Mouse (Mus musculus) heart, embryonic 16.5 days (tissue): ENCODE data around the gene Gse1. TPM values are rescaled to one million over a fixed set of nuclear protein-coding genes. Genes with fewer than 3 reads are reported as not detected.

Experiments used
- ATAC-seq: fragments of 200-750 bp; cut with Nextera tagmentation; replicated peaks from 2 replicates; pipeline ENCODE4 v1.8.0; 2017; ENCODE audit warnings: moderate number of reproducible peaks; ENCODE audit not compliant: insufficient read depth, low FRiP score; ENCODE audit errors: extremely low read depth
- H3K27ac ChIP-seq: fragments of 300-500 bp; sonication (generic); 2 replicates; pipeline ENCODE4 v1.5.1; 2014; ENCODE audit warnings: mild to moderate bottlenecking, low read length, control low read depth, moderate library complexity
- H3K27me3 ChIP-seq: fragments of 300-500 bp; sonication (generic); 2 replicates; pipeline ENCODE4 v1.6.1; 2014; ENCODE audit warnings: low read length, mixed read lengths; ENCODE audit not compliant: control insufficient read depth, insufficient read depth
- H3K36me3 ChIP-seq: fragments of 300-500 bp; sonication (generic); 2 replicates; pipeline ENCODE4 v1.6.1; 2014; ENCODE audit not compliant: control insufficient read depth, insufficient read depth
- H3K4me1 ChIP-seq: fragments of 300-500 bp; sonication (generic); 2 replicates; pipeline ENCODE4 v1.6.1; 2014; ENCODE audit warnings: low read length, mixed read lengths; ENCODE audit not compliant: control insufficient read depth, insufficient read depth
- H3K4me2 ChIP-seq: fragments of 300-500 bp; sonication (generic); 2 replicates; pipeline ENCODE4 v1.6.1; 2014; ENCODE audit warnings: low read depth, mild to moderate bottlenecking, control low read depth, low read length
- H3K4me3 ChIP-seq: fragments of 300-500 bp; sonication (generic); 2 replicates; pipeline ENCODE4 v1.5.1; 2014; ENCODE audit warnings: mild to moderate bottlenecking, control low read depth, low read length
- H3K9ac ChIP-seq: fragments of 300-500 bp; sonication (generic); 2 replicates; pipeline ENCODE4 v1.6.1; 2014; ENCODE audit warnings: low read length, control low read depth
- H3K9me3 ChIP-seq: fragments of 300-500 bp; sonication (generic); replicated peaks from 2 replicates; pipeline ENCODE4 v1.6.1; 2016; ENCODE audit warnings: low read length; ENCODE audit not compliant: control insufficient read depth
- WGBS: fragments of 180-500 bp; shearing (Covaris S2); extraction: QIAGEN DNeasy Blood & Tissue Kit; methylation state at CpG from one replicate; pipeline ENCODE4 v1.1.7; 2014; 5-methylcytosine and 5-hydroxymethylcytosine counted together
- polyA plus RNA-seq: library from polyadenylated mRNA; unstranded; fragments of >200 nt; fragmentation: Nextera tagmentation; extraction: Ambion mirVana; gene quantifications from 2 replicates; pipeline ENCODE4 v1.2.1, GENCODE M21; 2015

Gse1 gene
- polyA plus RNA-seq, 1 experiment from 2014 or later: 7.7 TPM

GRCm38 (mm10) chr8:120428492-120428891 is 200.2 kb downstream of the Gse1 start:
- Histone ChIP-seq H3K27me3 (no peaks in the 10 kb centered on the region), H3K4me1 (peaks cover 30% of the 10 kb centered on the region), H3K27ac (no peak overlapping the region), H3K9me3 (no peaks in the 10 kb centered on the region), H3K4me3 (no peak overlapping the region), H3K36me3 (no peaks in the 10 kb centered on the region), H3K4me2 (no peak overlapping the region), H3K9ac (no peak overlapping the region)
- ATAC-seq: no peak
- 82% methylated on average over 5 of the region's 5 CpGs for WGBS

GRCm38 (mm10) chr8:120429116-120429515 is 200.9 kb downstream of the Gse1 start:
- H3K4me2 ChIP-seq: no peak overlapping the region
- no peaks in the 10 kb centered on the region for H3K27me3 ChIP-seq
- H3K27ac ChIP-seq: no peak overlapping the region
- no peak overlapping the region for H3K9ac ChIP-seq
- H3K4me3 ChIP-seq: no peak overlapping the region
- no peak for ATAC-seq
- peaks cover 30% of the 10 kb centered on the region for H3K4me1 ChIP-seq
- H3K36me3 ChIP-seq: no peaks in the 10 kb centered on the region
- WGBS: 100% methylated on average over 1 of the region's 1 CpGs
- H3K9me3 ChIP-seq: peaks cover 3% of the 10 kb centered on the region

- peaks cover 13% of the 10 kb centered on the region for H3K4me1 ChIP-seq
- no peaks in the 10 kb centered on the region for H3K27me3 ChIP-seq
- H3K9ac ChIP-seq: no peak overlapping the region
- ATAC-seq: no peak
- no peak overlapping the region for H3K27ac ChIP-seq
- no peak overlapping the region for H3K4me2 ChIP-seq
- no peak overlapping the region for H3K4me3 ChIP-seq
- 84% methylated on average over 12 of the region's 12 CpGs for WGBS
- no peaks in the 10 kb centered on the region for H3K36me3 ChIP-seq
- peaks cover 3% of the 10 kb centered on the region for H3K9me3 ChIP-seq
Observed at GRCm38 (mm10) chr8:120431042-120431441, 202.8 kb downstream of the Gse1 start.

- H3K27ac ChIP-seq: no peak overlapping the region
- 71% methylated on average over 7 of the region's 7 CpGs for WGBS
Observed at GRCm38 (mm10) chr8:120432438-120432837, 204.2 kb downstream of the Gse1 start.

GRCm38 (mm10) chr8:120433143-120433542 is 204.9 kb downstream of the Gse1 start:
- no peak overlapping the region for H3K9ac ChIP-seq
- no peaks in the 10 kb centered on the region for H3K36me3 ChIP-seq
- H3K4me3 ChIP-seq: no peak overlapping the region
- no peak for ATAC-seq
- peaks cover 7% of the 10 kb centered on the region for H3K4me1 ChIP-seq
- WGBS: 86% methylated on average over 7 of the region's 7 CpGs
- H3K9me3 ChIP-seq: peaks cover 3% of the 10 kb centered on the region
- peaks cover under 1% of the 10 kb centered on the region; the same call in 1 of the 2 replicates for H3K27me3 ChIP-seq
- no peak overlapping the region for H3K4me2 ChIP-seq
- no peak overlapping the region for H3K27ac ChIP-seq

More at GRCm38 (mm10) chr8:120432438-120432837, 204.2 kb downstream of the Gse1 start:
- H3K4me1 ChIP-seq: peaks cover 7% of the 10 kb centered on the region
- no peaks in the 10 kb centered on the region for H3K27me3 ChIP-seq
- no peaks in the 10 kb centered on the region for H3K36me3 ChIP-seq
- no peak for ATAC-seq
- H3K4me2 ChIP-seq: no peak overlapping the region
- peaks cover 3% of the 10 kb centered on the region for H3K9me3 ChIP-seq
- H3K4me3 ChIP-seq: no peak overlapping the region
- no peak overlapping the region for H3K9ac ChIP-seq

GRCm38 (mm10) chr8:120433734-120434133 is 205.5 kb downstream of the Gse1 start:
- Histone ChIP-seq H3K9me3 (peaks cover 3% of the 10 kb centered on the region), H3K27me3 (peaks cover 2% of the 10 kb centered on the region; the same call in 1 of the 2 replicates), H3K36me3 (no peaks in the 10 kb centered on the region), H3K27ac (no peak overlapping the region), H3K4me3 (no peak overlapping the region), H3K4me1 (peaks cover 7% of the 10 kb centered on the region), H3K9ac (no peak overlapping the region), H3K4me2 (no peak overlapping the region)
- WGBS: 100% methylated on average over 1 of the region's 1 CpGs
- ATAC-seq: no peak

- Histone ChIP-seq H3K9ac (no peak overlapping the region), H3K27ac (no peak overlapping the region), H3K4me2 (no peak overlapping the region), H3K9me3 (peaks cover 3% of the 10 kb centered on the region), H3K4me1 (peaks cover 7% of the 10 kb centered on the region), H3K27me3 (peaks cover 2% of the 10 kb centered on the region; the same call in 1 of the 2 replicates), H3K4me3 (no peak overlapping the region), H3K36me3 (no peaks in the 10 kb centered on the region)
- 86% methylated on average over 15 of the region's 15 CpGs for WGBS
- no peak for ATAC-seq
Observed at GRCm38 (mm10) chr8:120435781-120436180, 207.5 kb downstream of the Gse1 start.

GRCm38 (mm10) chr8:120436491-120437030 is 208.3 kb downstream of the Gse1 start:
- Histone ChIP-seq H3K27ac (no peak overlapping the region), H3K9ac (no peak overlapping the region), H3K4me3 (no peak overlapping the region), H3K4me2 (no peak overlapping the region), H3K36me3 (no peaks in the 10 kb centered on the region), H3K4me1 (peaks cover 12% of the 10 kb centered on the region), H3K9me3 (peaks cover 3% of the 10 kb centered on the region), H3K27me3 (peaks cover 2% of the 10 kb centered on the region; the same call in 1 of the 2 replicates)
- 55% methylated on average over 5 of the region's 5 CpGs for WGBS
- ATAC-seq: no peak

- 79% methylated on average over 1 of the region's 1 CpGs for WGBS
- no peak for ATAC-seq
Observed at GRCm38 (mm10) chr8:120437207-120437606, 209.0 kb downstream of the Gse1 start.

More at GRCm38 (mm10) chr8:120437207-120437606, 209.0 kb downstream of the Gse1 start:
- Histone ChIP-seq H3K9ac (no peak overlapping the region), H3K4me2 (no peak overlapping the region), H3K36me3 (no peaks in the 10 kb centered on the region), H3K4me1 (peaks cover 19% of the 10 kb centered on the region), H3K27ac (no peak overlapping the region), H3K9me3 (peaks cover 3% of the 10 kb centered on the region), H3K27me3 (peaks cover 2% of the 10 kb centered on the region; the same call in 1 of the 2 replicates), H3K4me3 (no peak overlapping the region)
